Mouse (Mus musculus) liver, embryonic 14.5 days (tissue): ENCODE results near the gene Armc7. TPM values are rescaled to one million over a fixed set of nuclear protein-coding genes. Genes with fewer than 3 reads are reported as not detected.

Source experiments
- ATAC-seq: fragments of 200-750 bp; cut with Nextera tagmentation; 2 replicates; pipeline ENCODE4 v1.8.0; 2017; ENCODE audit warnings: moderate number of reproducible peaks, mild to moderate bottlenecking, moderate library complexity; ENCODE audit not compliant: insufficient read depth
- DNase-seq, 3 experiments: peaks; one replicate each; pipeline ENCODE4 v3.0.0-alpha.2; 2012 to 2013; ENCODE audit warnings: low read depth in 3 of 3, low spot score in 3 of 3
- H3K27ac ChIP-seq: fragments of 300-500 bp; sonication (generic); 2 replicates; pipeline ENCODE4 v1.5.1; 2014; ENCODE audit warnings: moderate library complexity, mild to moderate bottlenecking, control low read depth, inconsistent platforms
- H3K27me3 ChIP-seq: fragments of 300-500 bp; sonication (generic); 2 replicates; pipeline ENCODE4 v1.6.1; 2014; ENCODE audit warnings: mild to moderate bottlenecking, low read length, moderate library complexity; ENCODE audit not compliant: control insufficient read depth, insufficient read depth
- H3K36me3 ChIP-seq: fragments of 300-500 bp; sonication (generic); replicated peaks from 2 replicates; pipeline ENCODE4 v1.6.1; 2014; ENCODE audit warnings: low read depth; ENCODE audit not compliant: control insufficient read depth, insufficient read depth
- H3K4me1 ChIP-seq, 2 experiments: fragments of 200-500 bp in 1 of 2; fragments of 300-500 bp in 1 of 2; sonication (generic) in 1 of 2; replicated peaks; 2 replicates each; pipeline ENCODE4 v1.6.1; 2012 to 2014; ENCODE audit warnings: antibody characterized with exemption in 1 of 2, inconsistent platforms in 1 of 2, low read length in 1 of 2; ENCODE audit not compliant: control insufficient read depth in 2 of 2, insufficient read depth in 2 of 2
- H3K4me2 ChIP-seq: fragments of 300-500 bp; sonication (generic); 2 replicates; pipeline ENCODE4 v1.6.1; 2014; ENCODE audit warnings: low read depth, mild to moderate bottlenecking, control low read depth, moderate library complexity
- H3K4me3 ChIP-seq, 2 experiments: fragments of 200-500 bp in 1 of 2; fragments of 300-500 bp in 1 of 2; sonication (generic) in 1 of 2; 2 replicates each; pipeline ENCODE4 v1.5.1; 2012 to 2014; ENCODE audit warnings: low read depth in 2 of 2, low read length in 2 of 2, mild to moderate bottlenecking in 2 of 2, control low read depth in 1 of 2, inconsistent platforms in 1 of 2, moderate library complexity in 1 of 2; ENCODE audit not compliant: insufficient read depth in 1 of 2
- H3K9ac ChIP-seq: fragments of 300-500 bp; sonication (generic); replicated peaks from 2 replicates; pipeline ENCODE4 v1.6.1; 2014; ENCODE audit warnings: mild to moderate bottlenecking, control low read depth, moderate library complexity
- H3K9me3 ChIP-seq: fragments of 300-500 bp; sonication (generic); 2 replicates; pipeline ENCODE4 v1.6.1; 2016; ENCODE audit warnings: low read length, mixed read lengths; ENCODE audit not compliant: control insufficient read depth
- CTCF ChIP-seq: IDR thresholded peaks from 2 replicates; pipeline ENCODE4 v1.5.1; 2016; ENCODE audit warnings: antibody characterized with exemption, low read depth, control low read depth
- EP300 ChIP-seq: IDR thresholded peaks from 2 replicates; pipeline ENCODE4 v1.6.1; 2016; ENCODE audit warnings: antibody characterized with exemption, low read depth
- WGBS: fragments of 180-500 bp; shearing (Covaris S2); extraction: QIAGEN DNeasy Blood & Tissue Kit; methylation state at CpG from one replicate; pipeline ENCODE4 v1.1.7; 2014; ENCODE audit not compliant: insufficient replicate concordance; 5-methylcytosine and 5-hydroxymethylcytosine counted together
- polyA plus RNA-seq, 2 experiments: library from polyadenylated mRNA; depleted of rRNA in 1 of 2; stranded (reverse) in 1 of 2; unstranded in 1 of 2; fragments of >200 nt; fragmentation: Nextera tagmentation in 1 of 2; extraction: Ambion mirVana in 1 of 2; gene quantifications; 2 replicates each; pipeline versions ENCODE4 v1.2.1 to v1.2.3; 2012 to 2014

The Armc7 gene
- polyA plus RNA-seq, 2 experiments, result 2.1 to 2.2 TPM

GRCm38 (mm10) chr11:115430561-115430960 is 44.9 kb upstream of the Armc7 start:
- no peak for DNase-seq
- 76% methylated on average over 6 of the region's 6 CpGs for WGBS
- Histone ChIP-seq H3K36me3 (no peaks in the 10 kb centered on the region; the same call in 1 of the 2 replicates), H3K4me2 (no peak overlapping the region), H3K4me1 (peaks cover 0 to 3% of the 10 kb centered on the region in 2 experiments; a peak in 1 of 4 replicates), H3K9ac (no peak overlapping the region), H3K9me3 (no peaks in the 10 kb centered on the region), H3K4me3 (no peak overlapping the region), H3K27me3 (peaks cover 3% of the 10 kb centered on the region; the same call in 1 of the 2 replicates), H3K27ac (no peak overlapping the region)
- no peak for ATAC-seq
- no peak for TF ChIP-seq EP300
- no peak for TF ChIP-seq CTCF

GRCm38 (mm10) chr11:115432814-115433213 is 42.7 kb upstream of the Armc7 start:
- ATAC-seq (no peak), DNase-seq (no peak)
- 57% methylated on average over 4 of the region's 4 CpGs for WGBS
- no peaks in the 10 kb centered on the region for H3K9me3 ChIP-seq
- no peak overlapping the region for H3K4me2 ChIP-seq
- no peak overlapping the region for H3K4me3 ChIP-seq
- H3K4me1 ChIP-seq, result peaks cover 0 to 7% of the 10 kb centered on the region in 2 experiments; a peak in 2 of 4 replicates
- no peak for TF ChIP-seq EP300
- no peak for TF ChIP-seq CTCF
- H3K27me3 ChIP-seq, result peaks cover 13% of the 10 kb centered on the region
- no peak overlapping the region for H3K27ac ChIP-seq
- no peak overlapping the region for H3K9ac ChIP-seq
- H3K36me3 ChIP-seq, result no peaks in the 10 kb centered on the region; the same call in 1 of the 2 replicates

- no peaks in the 10 kb centered on the region for H3K9me3 ChIP-seq
- H3K4me1 ChIP-seq, result peaks cover 0 to 7% of the 10 kb centered on the region in 2 experiments; a peak in 2 of 4 replicates
- DNase-seq (no peak), ATAC-seq (no peak)
- H3K27ac ChIP-seq, result no peak overlapping the region
- no peak overlapping the region for H3K4me3 ChIP-seq
- H3K4me2 ChIP-seq, result no peak overlapping the region
- H3K36me3 ChIP-seq, result no peaks in the 10 kb centered on the region; the same call in 1 of the 2 replicates
- peaks cover 13% of the 10 kb centered on the region for H3K27me3 ChIP-seq
- TF ChIP-seq EP300 (no peak), CTCF (no peak)
- WGBS, result 67% methylated on average over 6 of the region's 6 CpGs
- no peak overlapping the region for H3K9ac ChIP-seq
Measured at GRCm38 (mm10) chr11:115433342-115433741, 42.1 kb upstream of the Armc7 start.

- ATAC-seq, result no peak
- H3K9ac ChIP-seq, result no peak overlapping the region
- H3K9me3 ChIP-seq, result no peaks in the 10 kb centered on the region; the same call in 1 of the 2 replicates
- no peak for DNase-seq
- H3K36me3 ChIP-seq, result no peaks in the 10 kb centered on the region
- H3K27me3 ChIP-seq, result peaks cover 13% of the 10 kb centered on the region
- no peak for TF ChIP-seq CTCF
- TF ChIP-seq EP300, result no peak
- H3K4me3 ChIP-seq, result no peak overlapping the region
- WGBS, result 6% methylated on average over 31 of the region's 31 CpGs
- H3K27ac ChIP-seq, result no peak overlapping the region
- peak overlapping the region; percentile 41 for H3K4me2 ChIP-seq
- peaks cover 0 to 7% of the 10 kb centered on the region in 2 experiments; a peak in 2 of 4 replicates for H3K4me1 ChIP-seq
Measured at GRCm38 (mm10) chr11:115435596-115436337, 39.7 kb upstream of the Armc7 start.

- DNase-seq, result no peak
- Histone ChIP-seq H3K36me3 (no peaks in the 10 kb centered on the region), H3K4me2 (no peak overlapping the region), H3K4me1 (peaks cover 0 to 7% of the 10 kb centered on the region in 2 experiments; a peak in 2 of 4 replicates), H3K9me3 (no peaks in the 10 kb centered on the region; the same call in 1 of the 2 replicates), H3K9ac (no peak overlapping the region), H3K27ac (no peak overlapping the region), H3K4me3 (no peak overlapping the region), H3K27me3 (peaks cover 13% of the 10 kb centered on the region)
- TF ChIP-seq CTCF (no peak), EP300 (no peak)
- ATAC-seq, result no peak
- WGBS, result 57% methylated on average over 5 of the region's 5 CpGs
Measured at GRCm38 (mm10) chr11:115437571-115438122, 37.8 kb upstream of the Armc7 start.
